Mouse (Mus musculus): ENCODE data around the gene Cdr2l.

DNA sequence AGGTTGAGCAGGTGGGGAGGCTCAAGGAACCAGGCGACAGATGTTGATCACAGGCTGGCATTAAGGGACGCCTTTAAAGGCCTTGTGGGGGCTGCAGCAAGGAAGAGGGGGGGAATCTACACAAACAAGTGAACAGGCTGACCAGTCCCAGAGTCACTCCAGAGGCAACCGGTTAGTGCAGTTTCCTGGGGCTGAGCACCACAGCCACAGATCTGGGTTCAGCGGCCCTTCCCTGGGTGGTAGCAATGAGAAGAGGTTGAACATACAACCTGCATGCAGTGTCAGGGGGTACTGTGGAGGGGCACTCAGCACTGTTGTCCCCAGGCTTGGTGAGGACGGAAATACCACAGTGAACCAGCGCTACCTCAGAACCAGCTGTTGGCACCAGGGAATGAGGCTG, 51.6 kb downstream of the Cdr2l start:
- TF ChIP-seq POLR2A (IDR thresholded peaks at IDR 0.05; ENCODE audit: insufficient read depth, low read depth, low read length) (no peak), CTCF (IDR thresholded peaks at IDR 0.05) (no peak), EP300 (IDR thresholded peaks at IDR 0.05; ENCODE audit: insufficient read depth, low read depth, low read length) (no peak)

Measured in heart, adult 2 months (tissue).